Mouse (Mus musculus): ENCODE data around the gene Crybg2. TPM values are rescaled to one million over a fixed set of nuclear protein-coding genes. Genes with fewer than 3 reads are reported as not detected.

Crybg2 gene
- polyA plus RNA-seq, 1 experiment from 2014 or later = 6.1 TPM

DNA sequence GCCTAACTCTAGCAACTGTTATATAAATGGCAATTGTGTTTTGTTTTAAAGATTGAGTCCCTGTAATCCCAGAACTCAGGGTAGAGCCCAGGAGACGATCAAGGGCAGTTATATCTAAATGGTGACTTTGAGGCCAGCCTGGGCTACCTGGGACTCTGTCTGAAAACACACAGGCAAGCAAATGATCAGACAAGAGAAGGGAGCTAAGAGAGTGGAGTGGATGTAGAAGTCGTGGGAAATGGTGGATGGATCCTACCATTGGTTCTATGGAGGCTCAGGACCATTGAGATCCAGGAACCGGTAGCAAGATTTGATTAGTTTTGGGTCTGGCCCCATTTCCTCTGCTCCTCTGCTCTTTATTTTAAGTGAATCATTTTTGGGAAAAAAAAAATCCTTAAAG, 35.5 kb downstream of the Crybg2 start:
- Histone ChIP-seq H3K4me2 (no peak overlapping the region), H3K27me3 (no peaks in the 10 kb centered on the region), H3K9me3 (no peaks in the 10 kb centered on the region), H3K27ac (no peak overlapping the region), H3K4me3 (replicated peaks) (no peak overlapping the region), H3K4me1 (replicated peaks) (no peaks in the 10 kb centered on the region), H3K9ac (replicated peaks) (no peak overlapping the region), H3K36me3 (no peaks in the 10 kb centered on the region)
- WGBS = 85% methylated on average over 3 of the region's 3 CpGs
- no peak for ATAC-seq (ENCODE audit: insufficient number of reproducible peaks, insufficient read depth, low FRiP score, low TSS enrichment, low read depth)

DNA sequence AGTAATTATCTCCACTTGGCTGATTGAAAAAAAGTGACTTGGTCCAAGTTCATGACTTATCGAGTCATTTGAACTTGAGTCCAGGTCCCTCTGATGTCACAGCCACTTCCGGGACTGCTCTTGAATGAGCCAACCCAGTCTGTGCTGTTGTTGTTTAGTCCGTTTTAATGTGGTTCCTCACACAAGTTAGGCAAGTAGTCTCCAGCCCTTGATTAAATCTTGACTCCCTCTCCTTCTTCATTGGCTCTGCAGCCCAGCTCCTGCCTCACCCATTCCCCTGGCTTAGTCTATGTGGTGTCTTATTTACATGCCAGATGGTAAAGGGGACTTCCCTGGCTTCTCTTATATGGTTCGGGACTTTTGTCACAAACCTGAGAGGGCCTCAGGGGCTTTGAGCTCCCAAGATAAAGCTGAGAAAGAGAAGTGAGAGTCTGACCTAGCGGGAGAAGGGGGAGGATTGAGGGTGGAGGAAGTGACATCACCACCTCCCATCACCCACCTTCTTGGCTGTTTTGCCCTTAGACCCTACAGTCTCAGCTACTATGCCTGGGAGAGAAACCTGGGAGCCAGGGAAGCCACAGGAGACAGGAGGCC, 36.5 kb downstream of the Crybg2 start:
- 78% methylated on average over 5 of the region's 5 CpGs for WGBS
- H3K36me3 ChIP-seq = no peaks in the 10 kb centered on the region
- H3K9me3 ChIP-seq = no peaks in the 10 kb centered on the region
- H3K9ac ChIP-seq (replicated peaks) = no peak overlapping the region
- no peak for ATAC-seq (ENCODE audit: insufficient number of reproducible peaks, insufficient read depth, low FRiP score, low TSS enrichment, low read depth)
- no peak overlapping the region for H3K4me2 ChIP-seq
- H3K27me3 ChIP-seq = no peaks in the 10 kb centered on the region
- H3K4me1 ChIP-seq (replicated peaks) = no peaks in the 10 kb centered on the region
- no peak overlapping the region for H3K4me3 ChIP-seq (replicated peaks)
- no peak overlapping the region for H3K27ac ChIP-seq

DNA sequence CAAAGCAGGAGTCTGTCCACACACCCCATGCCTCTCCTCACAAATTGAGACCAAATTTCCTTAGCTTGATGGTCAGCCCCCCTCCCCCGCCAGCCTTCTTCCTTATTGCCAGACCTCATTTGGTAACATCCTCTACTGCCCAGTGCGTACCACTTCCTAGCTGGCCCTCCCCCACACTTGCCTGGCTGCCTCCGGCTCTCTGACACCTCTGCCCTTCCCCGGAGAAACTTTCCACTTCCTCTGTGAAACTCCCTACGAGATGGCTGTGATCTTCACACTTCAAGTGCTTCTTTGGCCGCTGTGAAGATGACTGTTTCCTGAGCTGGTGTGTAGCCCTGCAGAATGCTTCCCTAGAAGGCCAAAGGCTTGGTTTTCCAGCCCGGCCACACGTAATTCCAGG, 38.0 kb downstream of the Crybg2 start:
- H3K27ac ChIP-seq = no peak overlapping the region
- peaks cover 6% of the 10 kb centered on the region; the same call in 1 of the 2 replicates for H3K4me1 ChIP-seq (replicated peaks)
- no peaks in the 10 kb centered on the region for H3K27me3 ChIP-seq
- no peak for ATAC-seq (ENCODE audit: insufficient number of reproducible peaks, insufficient read depth, low FRiP score, low TSS enrichment, low read depth)
- no peaks in the 10 kb centered on the region for H3K36me3 ChIP-seq
- no peak overlapping the region for H3K9ac ChIP-seq (replicated peaks)
- H3K4me2 ChIP-seq = no peak overlapping the region
- 36% methylated on average over 8 of the region's 8 CpGs for WGBS
- H3K9me3 ChIP-seq = no peaks in the 10 kb centered on the region
- H3K4me3 ChIP-seq (replicated peaks) = no peak overlapping the region

DNA sequence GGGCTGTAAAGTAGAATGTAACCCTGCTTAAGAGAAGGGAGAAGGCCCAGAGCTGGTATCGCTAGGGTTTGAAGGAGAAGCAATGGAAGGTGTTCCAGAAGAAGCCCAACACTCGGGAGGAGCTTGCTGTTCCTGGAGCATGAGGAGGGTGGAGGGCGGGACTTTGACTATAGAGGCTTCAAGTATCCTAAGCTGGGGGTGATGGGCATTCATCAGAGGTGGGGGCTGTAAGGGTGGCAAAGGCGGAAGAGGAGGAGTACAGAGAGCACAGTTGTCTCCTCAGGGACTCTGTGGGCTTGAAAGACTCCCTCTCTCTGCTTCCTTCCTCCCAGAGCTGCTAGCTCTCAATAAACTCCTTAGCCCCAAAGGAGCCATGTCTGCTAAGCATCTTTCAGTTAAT, 39.6 kb downstream of the Crybg2 start:
- ATAC-seq (ENCODE audit: insufficient number of reproducible peaks, insufficient read depth, low FRiP score, low TSS enrichment, low read depth) = no peak
- Histone ChIP-seq H3K27ac (no peak overlapping the region), H3K36me3 (no peaks in the 10 kb centered on the region), H3K9ac (replicated peaks) (no peak overlapping the region), H3K9me3 (no peaks in the 10 kb centered on the region), H3K4me1 (replicated peaks) (peaks cover 6% of the 10 kb centered on the region; the same call in 1 of the 2 replicates), H3K27me3 (no peaks in the 10 kb centered on the region), H3K4me3 (replicated peaks) (no peak overlapping the region), H3K4me2 (no peak overlapping the region)
- WGBS = 72% methylated on average over 4 of the region's 4 CpGs

DNA sequence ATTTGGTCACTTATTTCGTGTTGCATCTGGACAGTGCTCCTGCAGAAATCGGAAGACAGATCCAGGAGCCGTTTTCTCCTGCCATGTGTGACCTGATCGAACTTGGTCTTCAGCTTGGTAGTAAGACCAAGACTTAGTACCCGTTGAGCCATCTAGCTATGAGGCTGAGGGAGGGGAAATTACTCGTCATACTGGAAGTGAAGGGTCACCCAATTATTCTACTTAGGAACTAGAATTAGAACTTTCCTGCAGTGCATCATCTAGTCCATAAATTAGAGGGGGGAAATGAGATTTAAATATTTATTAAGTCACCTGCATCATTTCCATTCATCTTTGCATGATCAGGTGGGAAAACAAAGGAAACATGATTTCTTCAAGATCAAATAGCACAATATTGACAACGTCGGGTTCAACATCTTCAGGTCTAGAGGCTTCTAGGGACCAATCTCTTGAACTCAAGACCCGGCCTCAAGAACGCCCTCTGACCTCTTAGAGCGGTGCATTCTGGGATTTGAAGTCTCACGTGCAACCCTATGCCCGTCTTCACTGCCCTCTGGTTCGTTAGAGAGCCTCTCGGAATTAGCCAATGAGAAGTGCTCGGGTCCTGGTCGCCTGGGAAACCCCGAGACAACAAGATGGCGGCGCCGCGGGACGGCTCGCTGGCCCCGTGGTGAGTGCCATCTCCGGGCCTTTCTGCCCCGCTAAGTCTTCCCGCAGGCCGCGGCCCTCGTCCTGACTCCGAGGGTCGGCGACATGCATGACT, 41.5 kb downstream of the Crybg2 start, which contains the start of gene Ubxn11:
Ubxn11 (plus strand) TSS at position 592 of the 763 bp plus-strand sequence.
- no peaks in the 10 kb centered on the region for H3K9me3 ChIP-seq
- 18% methylated on average over 34 of the region's 34 CpGs for WGBS
- peaks cover 6% of the 10 kb centered on the region; the same call in 1 of the 2 replicates for H3K4me1 ChIP-seq (replicated peaks)
- no peaks in the 10 kb centered on the region for H3K36me3 ChIP-seq
- H3K27ac ChIP-seq = no peak within 1 kb of the TSS
- H3K4me2 ChIP-seq = peak within 1 kb of the TSS; percentile 75
- H3K9ac ChIP-seq (replicated peaks) = peak within 1 kb of the TSS; percentile 68
- peak; percentile 96 for ATAC-seq (ENCODE audit: insufficient number of reproducible peaks, insufficient read depth, low FRiP score, low TSS enrichment, low read depth)
- no peaks in the 10 kb centered on the region for H3K27me3 ChIP-seq
- peak within 1 kb of the TSS; percentile 75 for H3K4me3 ChIP-seq (replicated peaks)

DNA sequence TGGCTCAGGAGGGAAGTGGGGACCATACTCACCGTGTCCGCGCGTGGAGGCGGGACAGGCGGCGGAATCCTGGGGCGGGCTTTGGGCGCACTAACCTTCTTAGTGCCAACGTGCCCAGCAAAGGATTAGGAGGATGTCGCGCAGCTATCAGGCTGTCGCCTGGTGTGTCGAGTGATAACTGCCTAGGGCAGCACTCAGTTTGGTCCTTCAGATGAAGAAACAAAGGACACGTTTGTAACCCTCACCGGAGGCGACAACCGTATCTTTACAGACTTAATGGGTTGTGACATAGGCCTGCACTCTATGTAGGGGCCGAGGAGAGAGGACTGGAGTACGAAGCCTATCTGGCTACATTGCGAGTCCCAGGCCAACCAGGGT, 42.1 kb downstream of the Crybg2 start:
- Histone ChIP-seq H3K4me3 (replicated peaks) (peak overlapping the region; percentile 75), H3K36me3 (no peaks in the 10 kb centered on the region), H3K4me2 (peak overlapping the region; percentile 75), H3K27ac (no peak overlapping the region), H3K9me3 (no peaks in the 10 kb centered on the region), H3K27me3 (no peaks in the 10 kb centered on the region), H3K4me1 (replicated peaks) (peaks cover 6% of the 10 kb centered on the region; the same call in 1 of the 2 replicates), H3K9ac (replicated peaks) (peak overlapping the region; percentile 68)
- ATAC-seq (ENCODE audit: insufficient number of reproducible peaks, insufficient read depth, low FRiP score, low TSS enrichment, low read depth) = peak; percentile 22; the same call in 1 of the 2 replicates
- 5% methylated on average over 21 of the region's 21 CpGs for WGBS

DNA sequence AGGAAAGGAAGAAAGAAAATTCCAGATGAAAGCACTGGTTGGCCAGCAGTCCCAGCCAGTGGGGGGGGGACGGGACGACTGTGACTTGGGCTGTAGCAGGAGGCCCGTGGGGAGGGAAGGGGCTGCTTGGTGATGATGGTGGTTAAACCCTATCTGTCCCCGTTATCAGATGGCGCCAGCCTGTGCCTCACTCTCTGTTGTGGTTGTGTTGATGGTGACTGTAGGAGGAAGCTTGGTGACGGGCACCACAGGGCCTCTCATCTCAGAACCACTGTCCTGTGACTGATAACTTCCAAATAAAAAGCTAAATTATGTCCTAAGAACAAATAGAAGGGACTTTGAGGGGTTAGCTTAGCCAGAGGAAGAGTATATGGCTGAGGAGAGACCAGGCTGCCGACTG, 45.5 kb downstream of the Crybg2 start:
- no peak overlapping the region for H3K27ac ChIP-seq
- no peak overlapping the region for H3K9ac ChIP-seq (replicated peaks)
- H3K9me3 ChIP-seq = no peaks in the 10 kb centered on the region
- no peaks in the 10 kb centered on the region for H3K27me3 ChIP-seq
- no peak for ATAC-seq (ENCODE audit: insufficient number of reproducible peaks, insufficient read depth, low FRiP score, low TSS enrichment, low read depth)
- H3K4me1 ChIP-seq (replicated peaks) = peaks cover 6% of the 10 kb centered on the region; the same call in 1 of the 2 replicates
- H3K4me3 ChIP-seq (replicated peaks) = no peak overlapping the region
- H3K4me2 ChIP-seq = no peak overlapping the region
- WGBS = 74% methylated on average over 7 of the region's 7 CpGs
- H3K36me3 ChIP-seq = no peaks in the 10 kb centered on the region

DNA sequence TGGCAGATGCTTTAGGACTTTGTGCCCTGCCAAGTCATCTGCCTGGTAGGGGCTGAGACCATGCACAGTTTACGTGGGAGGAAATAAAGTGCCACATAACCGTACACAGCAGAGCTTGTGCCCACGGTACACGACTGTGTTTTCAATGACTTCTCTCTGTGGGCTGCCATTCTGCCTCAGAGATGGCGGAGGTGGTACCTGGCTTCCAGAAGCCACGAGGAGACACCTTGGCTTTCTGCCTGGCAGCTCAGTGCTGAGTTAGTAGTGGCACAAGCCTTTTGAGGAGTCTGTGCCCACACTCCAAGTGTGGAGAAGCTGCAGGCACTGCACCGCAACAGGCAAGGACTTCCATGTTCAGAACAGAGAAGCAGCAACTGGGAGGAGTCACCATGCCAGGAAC, 47.1 kb downstream of the Crybg2 start:
- WGBS = 83% methylated on average over 7 of the region's 7 CpGs
- H3K4me3 ChIP-seq (replicated peaks) = no peak overlapping the region
- no peak overlapping the region for H3K27ac ChIP-seq
- no peaks in the 10 kb centered on the region for H3K27me3 ChIP-seq
- H3K9ac ChIP-seq (replicated peaks) = 0 out of 2 replicates have a peak overlapping the region, but pooled peaks have one; percentile 4
- no peaks in the 10 kb centered on the region for H3K36me3 ChIP-seq
- no peak for ATAC-seq (ENCODE audit: insufficient number of reproducible peaks, insufficient read depth, low FRiP score, low TSS enrichment, low read depth)
- no peaks in the 10 kb centered on the region for H3K9me3 ChIP-seq
- peaks cover 6% of the 10 kb centered on the region; the same call in 1 of the 2 replicates for H3K4me1 ChIP-seq (replicated peaks)
- H3K4me2 ChIP-seq = no peak overlapping the region

DNA sequence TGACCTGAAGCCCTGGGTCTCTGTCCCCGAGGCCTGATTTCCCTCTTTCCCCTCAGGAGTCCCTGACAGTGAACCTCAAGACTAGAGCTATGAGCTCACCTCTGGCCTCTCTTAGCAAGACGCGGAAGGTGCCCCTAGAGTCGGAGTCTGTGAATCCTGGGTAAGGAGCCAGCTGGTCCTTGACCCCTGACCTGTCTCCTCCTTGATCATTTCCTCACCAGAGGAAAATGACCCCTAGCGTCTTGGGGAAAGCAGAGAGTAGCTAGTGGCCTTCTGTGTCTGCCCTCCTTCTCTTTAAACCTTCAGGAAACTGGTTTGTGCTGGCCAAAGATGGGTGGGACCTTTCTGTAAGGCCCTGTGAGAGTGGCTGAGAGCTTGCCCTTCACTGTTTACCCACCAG, 47.6 kb downstream of the Crybg2 start:
- peaks cover 3% of the 10 kb centered on the region for H3K4me1 ChIP-seq (replicated peaks)
- no peak overlapping the region for H3K4me3 ChIP-seq (replicated peaks)
- ATAC-seq (ENCODE audit: insufficient number of reproducible peaks, insufficient read depth, low FRiP score, low TSS enrichment, low read depth) = no peak
- WGBS = 18% methylated on average over 5 of the region's 5 CpGs
- 0 out of 2 replicates have a peak overlapping the region, but pooled peaks have one; percentile 4 for H3K9ac ChIP-seq (replicated peaks)
- no peaks in the 10 kb centered on the region for H3K36me3 ChIP-seq
- no peaks in the 10 kb centered on the region for H3K27me3 ChIP-seq
- H3K27ac ChIP-seq = no peak overlapping the region
- H3K4me2 ChIP-seq = no peak overlapping the region
- H3K9me3 ChIP-seq = no peaks in the 10 kb centered on the region

DNA sequence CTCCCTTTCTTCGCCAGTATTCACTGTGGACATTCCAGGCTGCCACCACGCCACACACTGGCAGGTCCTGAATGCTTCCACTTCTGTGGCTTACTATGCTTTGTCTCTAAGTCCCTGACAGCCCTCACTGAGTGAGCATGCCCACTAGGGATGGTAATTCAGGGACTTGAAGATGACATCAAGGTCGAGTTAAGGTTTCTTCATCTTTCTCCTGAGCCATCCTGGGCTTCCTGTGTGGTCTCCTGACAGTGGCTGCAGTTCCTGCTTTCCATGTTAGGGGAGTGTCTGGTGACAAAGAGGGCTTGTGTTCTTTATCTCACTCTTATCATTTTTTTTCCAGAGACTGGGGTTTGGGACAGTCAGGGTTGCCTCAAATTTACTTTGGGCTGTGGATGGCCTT, 50.0 kb downstream of the Crybg2 start:
- H3K9me3 ChIP-seq = no peaks in the 10 kb centered on the region
- 55% methylated on average over 3 of the region's 3 CpGs for WGBS
- H3K36me3 ChIP-seq = no peaks in the 10 kb centered on the region
- no peaks in the 10 kb centered on the region for H3K27me3 ChIP-seq
- H3K4me2 ChIP-seq = no peak overlapping the region
- H3K4me1 ChIP-seq (replicated peaks) = peaks cover 6% of the 10 kb centered on the region
- H3K4me3 ChIP-seq (replicated peaks) = no peak overlapping the region
- no peak overlapping the region for H3K27ac ChIP-seq
- no peak for ATAC-seq (ENCODE audit: insufficient number of reproducible peaks, insufficient read depth, low FRiP score, low TSS enrichment, low read depth)
- H3K9ac ChIP-seq (replicated peaks) = no peak overlapping the region

DNA sequence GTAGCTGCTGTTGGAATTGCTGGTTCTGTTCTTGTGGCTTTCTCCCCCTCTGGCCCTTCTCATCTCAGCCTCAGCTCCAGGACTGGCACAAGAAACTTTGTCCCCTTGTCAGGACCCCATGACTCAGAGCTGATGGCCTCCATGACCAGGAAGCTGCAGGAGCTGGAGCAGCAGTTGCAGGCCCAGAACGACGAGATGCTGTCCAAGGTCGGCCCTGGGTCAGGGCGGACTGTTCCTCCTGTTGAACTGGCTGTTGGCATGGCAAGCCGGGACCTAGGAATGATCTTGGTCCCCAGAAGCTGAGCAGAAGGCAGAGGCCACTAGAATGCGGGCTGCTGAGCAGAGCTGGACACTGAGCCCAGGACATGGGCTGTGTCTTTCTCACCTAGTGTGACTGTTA, 51.8 kb downstream of the Crybg2 start:
- Histone ChIP-seq H3K27me3 (no peaks in the 10 kb centered on the region), H3K36me3 (no peaks in the 10 kb centered on the region), H3K9me3 (no peaks in the 10 kb centered on the region), H3K4me3 (replicated peaks) (no peak overlapping the region), H3K4me2 (no peak overlapping the region), H3K9ac (replicated peaks) (no peak overlapping the region), H3K27ac (no peak overlapping the region), H3K4me1 (replicated peaks) (peaks cover 6% of the 10 kb centered on the region)
- ATAC-seq (ENCODE audit: insufficient number of reproducible peaks, insufficient read depth, low FRiP score, low TSS enrichment, low read depth) = no peak
- 72% methylated on average over 6 of the region's 6 CpGs for WGBS

Measured in limb, embryonic 12.5 days (tissue).